In the genomic region with DNA sequence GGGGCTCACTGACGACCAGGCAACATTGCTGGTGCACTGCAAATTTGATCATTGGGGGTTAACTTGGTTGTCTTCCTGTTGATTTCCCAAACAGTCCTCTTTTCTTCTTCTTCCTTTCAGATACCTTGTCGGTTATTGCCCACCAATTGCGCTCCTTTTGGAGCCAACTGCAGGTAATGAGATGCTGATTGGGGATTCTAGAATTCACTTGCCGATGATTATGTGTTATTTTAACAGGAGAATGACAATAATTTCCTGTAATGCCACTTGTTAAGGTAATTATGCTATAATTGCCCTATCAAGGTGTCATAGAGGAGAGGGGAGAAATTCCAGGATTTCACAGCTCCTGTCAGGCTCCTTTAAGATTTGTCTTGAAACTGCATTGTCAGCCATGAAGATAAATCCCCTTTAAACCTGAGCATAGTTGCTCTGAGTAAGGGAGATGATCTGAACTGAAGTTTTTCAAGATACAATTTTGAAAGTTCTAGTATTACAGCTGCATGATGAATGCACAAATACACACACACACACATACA, we compare ENCODE assay signal across 24 mouse cellular contexts.
"Had no signal": no experiment of that assay in that cellular context is flagged by ENCODE, and none has a peak within 500 bp of the region (broad histone marks: within the 10 kb centered on the region; RNA-seq: fewer than 3 reads in every experiment).

No protein-coding gene starts in this region.

- H3K9me3 ChIP-seq: limb, embryonic 10.5 days; limb, embryonic 13.5 days; liver, embryonic 12.5 days; liver, embryonic 15.5 days; lung, embryonic 15.5 days; midbrain, embryonic 10.5 days; midbrain, embryonic 13.5 days; neural tube, embryonic 13.5 days; stomach, embryonic 15.5 days had no signal

- DNase-seq: kidney, postnatal 25 days; layer of hippocampus, adult 9-11 months; liver; lung, adult 18-20 months; lung, postnatal 10 days; lung, postnatal 36 days; retina, postnatal 1 day; right cerebral cortex, postnatal 25 days; spleen, adult 18-20 months; thymus, postnatal 25 days had no signal

- H3K4me1 ChIP-seq: limb, embryonic 10.5 days; limb, embryonic 13.5 days; liver, embryonic 12.5 days; liver, embryonic 15.5 days; lung, embryonic 15.5 days; megakaryocyte, embryonic 14.5 days; midbrain, embryonic 10.5 days; midbrain, embryonic 13.5 days; neural tube, embryonic 13.5 days; stomach, embryonic 15.5 days had no signal

- ATAC-seq: liver, embryonic 12.5 days; midbrain, embryonic 13.5 days; midbrain, embryonic 16.5 days had no signal

- H3K4me3 ChIP-seq: layer of hippocampus, adult 2 months; limb, embryonic 10.5 days; limb, embryonic 13.5 days; liver, embryonic 12.5 days; liver, embryonic 15.5 days; lung, embryonic 15.5 days; megakaryocyte, embryonic 14.5 days; midbrain, embryonic 10.5 days; midbrain, embryonic 13.5 days; myocyte; neural tube, embryonic 13.5 days; stomach, embryonic 15.5 days had no signal

- H3K36me3 ChIP-seq: limb, embryonic 10.5 days; limb, embryonic 13.5 days; liver, embryonic 12.5 days; liver, embryonic 15.5 days; lung, embryonic 15.5 days; midbrain, embryonic 10.5 days; midbrain, embryonic 13.5 days; neural tube, embryonic 13.5 days; stomach, embryonic 15.5 days had no signal

- H3K27me3 ChIP-seq: limb, embryonic 13.5 days; liver, embryonic 12.5 days; liver, embryonic 15.5 days; lung, embryonic 15.5 days; megakaryocyte, embryonic 14.5 days; midbrain, embryonic 13.5 days; neural tube, embryonic 13.5 days; stomach, embryonic 15.5 days had no signal

- H3K4me2 ChIP-seq: limb, embryonic 13.5 days; liver, embryonic 12.5 days; liver, embryonic 15.5 days; lung, embryonic 15.5 days; midbrain, embryonic 13.5 days; neural tube, embryonic 13.5 days; stomach, embryonic 15.5 days had no signal

- H3K27ac ChIP-seq: kidney, postnatal 0 days; layer of hippocampus, adult 2 months; limb, embryonic 10.5 days; limb, embryonic 13.5 days; liver, embryonic 12.5 days; liver, embryonic 15.5 days; lung, embryonic 15.5 days; midbrain, embryonic 10.5 days; midbrain, embryonic 13.5 days; neural tube, embryonic 13.5 days; stomach, embryonic 15.5 days had no signal

- H3K9ac ChIP-seq: limb, embryonic 13.5 days; liver, embryonic 12.5 days; liver, embryonic 15.5 days; lung, embryonic 15.5 days; midbrain, embryonic 13.5 days; neural tube, embryonic 13.5 days; stomach, embryonic 15.5 days had no signal
